Mouse (Mus musculus) lung, postnatal 14 days (tissue): Measurements from ENCODE around the gene Plgrkt.
"Not testable (repeated sequence)": the region's sequence is repeated elsewhere in the genome, so short reads cannot be mapped to it uniquely, and the experiment has no call there.

Source experiments
- DNase-seq: peaks from one replicate; pipeline ENCODE4 v3.0.0; 2021

Plgrkt gene

GRCm38 (mm10) chr19:29366969-29367622 is at the start of gene Plgrkt, which contains the start of gene Cd274:
TSS of gene Plgrkt (minus strand) at chr19:29367390.
TSS of gene Cd274 (plus strand) at chr19:29367455.
- peak; percentile 86 for DNase-seq

GRCm38 (mm10) chr19:29416393-29416902 is 49.3 kb upstream of the Plgrkt start:
- DNase-seq = no peak

GRCm38 (mm10) chr19:29414917-29415316 is 47.7 kb upstream of the Plgrkt start:
- DNase-seq = not testable (repeated sequence)

- DNase-seq = no peak
These were observed 47.3 kb upstream of the Plgrkt start for GRCm38 (mm10) chr19:29414513-29414912.

- peak; percentile 23 for DNase-seq
These were observed 45.6 kb upstream of the Plgrkt start for GRCm38 (mm10) chr19:29412476-29413420.

- no peak for DNase-seq
These were observed 43.4 kb upstream of the Plgrkt start, which contains the start of gene Pdcd1lg2 for GRCm38 (mm10) chr19:29410619-29411018. TSS of gene Pdcd1lg2 (plus strand) at chr19:29410919.

GRCm38 (mm10) chr19:29406042-29407017 is 39.1 kb upstream of the Plgrkt start:
- no peak for DNase-seq

- no peak for DNase-seq
These were observed 38.2 kb upstream of the Plgrkt start for GRCm38 (mm10) chr19:29405388-29405787.

GRCm38 (mm10) chr19:29403251-29403650 is 36.1 kb upstream of the Plgrkt start:
- DNase-seq = no peak

GRCm38 (mm10) chr19:29402621-29403020 is 35.4 kb upstream of the Plgrkt start:
- DNase-seq = no peak

GRCm38 (mm10) chr19:29400466-29400865 is 33.3 kb upstream of the Plgrkt start:
- DNase-seq = no peak

- no peak for DNase-seq
These were observed 32.6 kb upstream of the Plgrkt start for GRCm38 (mm10) chr19:29399786-29400185.

GRCm38 (mm10) chr19:29396353-29396752 is 29.2 kb upstream of the Plgrkt start:
- DNase-seq = no peak

GRCm38 (mm10) chr19:29394721-29395120 is 27.5 kb upstream of the Plgrkt start:
- DNase-seq = no peak

GRCm38 (mm10) chr19:29393333-29393732 is 26.1 kb upstream of the Plgrkt start:
- no peak for DNase-seq

GRCm38 (mm10) chr19:29391279-29391678 is 24.1 kb upstream of the Plgrkt start:
- no peak for DNase-seq

GRCm38 (mm10) chr19:29390483-29390882 is 23.3 kb upstream of the Plgrkt start:
- DNase-seq = no peak

- no peak for DNase-seq
These were observed 21.6 kb upstream of the Plgrkt start for GRCm38 (mm10) chr19:29388818-29389217.

- no peak for DNase-seq
These were observed 18.6 kb upstream of the Plgrkt start for GRCm38 (mm10) chr19:29385822-29386221.

- DNase-seq = no peak
These were observed 17.8 kb upstream of the Plgrkt start for GRCm38 (mm10) chr19:29384994-29385393.

- no peak for DNase-seq
These were observed 17.2 kb upstream of the Plgrkt start for GRCm38 (mm10) chr19:29384412-29384811.

GRCm38 (mm10) chr19:29383368-29383767 is 16.2 kb upstream of the Plgrkt start:
- no peak for DNase-seq
